Mouse (Mus musculus) heart, embryonic 12.5 days (tissue): Measurements from ENCODE around the gene Vmn1r41. TPM values are rescaled to one million over a fixed set of nuclear protein-coding genes. Genes with fewer than 3 reads are reported as not detected.

Source experiments
- ATAC-seq: fragments of 200-750 bp; cut with Nextera tagmentation; 2 replicates; pipeline ENCODE4 v1.8.0; 2017; ENCODE audit warnings: moderate TSS enrichment, moderate library complexity; ENCODE audit not compliant: insufficient number of reproducible peaks, low FRiP score
- H3K27ac ChIP-seq: fragments of 300-500 bp; sonication (generic); 2 replicates; pipeline ENCODE4 v1.5.1; 2016; ENCODE audit warnings: mild to moderate bottlenecking, moderate library complexity; ENCODE audit not compliant: poor library complexity, severe bottlenecking
- H3K27me3 ChIP-seq: fragments of 300-500 bp; sonication (generic); replicated peaks from 2 replicates; pipeline ENCODE4 v1.6.1; 2016; ENCODE audit warnings: mild to moderate bottlenecking, moderate library complexity
- H3K36me3 ChIP-seq: fragments of 300-500 bp; sonication (generic); 2 replicates; pipeline ENCODE4 v1.6.1; 2016; ENCODE audit warnings: mild to moderate bottlenecking, moderate library complexity
- H3K4me1 ChIP-seq: fragments of 300-500 bp; sonication (generic); replicated peaks from 2 replicates; pipeline ENCODE4 v1.6.1; 2016; ENCODE audit warnings: mild to moderate bottlenecking
- H3K4me2 ChIP-seq: fragments of 300-500 bp; sonication (generic); 2 replicates; pipeline ENCODE4 v1.6.1; 2016; ENCODE audit warnings: mild to moderate bottlenecking, moderate library complexity
- H3K4me3 ChIP-seq: fragments of 300-500 bp; sonication (generic); 2 replicates; pipeline ENCODE4 v1.5.1; 2016; ENCODE audit warnings: mild to moderate bottlenecking
- H3K9ac ChIP-seq: fragments of 300-500 bp; sonication (generic); 2 replicates; pipeline ENCODE4 v1.6.1; 2016; ENCODE audit warnings: mild to moderate bottlenecking, moderate library complexity
- H3K9me3 ChIP-seq: fragments of 300-500 bp; sonication (generic); replicated peaks from 2 replicates; pipeline ENCODE4 v1.6.1; 2016; ENCODE audit warnings: mild to moderate bottlenecking, moderate library complexity
- WGBS: fragments of 180-500 bp; shearing (Covaris S2); methylation state at CpG from one replicate; pipeline ENCODE4 v1.1.7; 2016; 5-methylcytosine and 5-hydroxymethylcytosine counted together
- polyA plus RNA-seq: library from polyadenylated mRNA; unstranded; fragments of >200 nt; fragmentation: Nextera tagmentation; extraction: Ambion mirVana; gene quantifications from 2 replicates; pipeline ENCODE4 v1.2.1, GENCODE M21; 2016

Gene Vmn1r41
- polyA plus RNA-seq = not detected in 2 replicates

GRCm38 (mm10) chr6:89740466-89740865 is at the start of gene Vmn1r41:
Gene Vmn1r41, plus strand, starts transcription at chr6:89740766.
- no peak for ATAC-seq
- no peaks in the 10 kb centered on the region for H3K27me3 ChIP-seq
- H3K27ac ChIP-seq = no peak within 1 kb of the TSS

GRCm38 (mm10) chr6:89706624-89707023 is 33.9 kb upstream of the Vmn1r41 start:
- Histone ChIP-seq H3K4me1 (no peaks in the 10 kb centered on the region), H3K27ac (no peak overlapping the region), H3K36me3 (no peaks in the 10 kb centered on the region), H3K9ac (no peak overlapping the region), H3K27me3 (no peaks in the 10 kb centered on the region), H3K4me2 (no peak overlapping the region), H3K4me3 (no peak overlapping the region), H3K9me3 (peaks cover 10% of the 10 kb centered on the region; the same call in 1 of the 2 replicates)
- ATAC-seq = no peak
- WGBS = 67% methylated on average over 2 of the region's 2 CpGs

More at GRCm38 (mm10) chr6:89740466-89740865, at the start of gene Vmn1r41:
- H3K36me3 ChIP-seq = no peaks in the 10 kb centered on the region
- no peak within 1 kb of the TSS for H3K4me3 ChIP-seq
- H3K9ac ChIP-seq = no peak within 1 kb of the TSS
- no peaks in the 10 kb centered on the region for H3K4me1 ChIP-seq
- no peaks in the 10 kb centered on the region; the same call in 1 of the 2 replicates for H3K9me3 ChIP-seq
- no peak within 1 kb of the TSS for H3K4me2 ChIP-seq

- Histone ChIP-seq H3K9ac (no peak within 1 kb of the TSS), H3K27ac (no peak within 1 kb of the TSS), H3K4me2 (no peak within 1 kb of the TSS), H3K36me3 (no peaks in the 10 kb centered on the region), H3K9me3 (peaks cover 8% of the 10 kb centered on the region; the same call in 1 of the 2 replicates), H3K4me1 (no peaks in the 10 kb centered on the region), H3K27me3 (no peaks in the 10 kb centered on the region), H3K4me3 (no peak within 1 kb of the TSS)
- 75% methylated on average over 4 of the region's 4 CpGs for WGBS
- ATAC-seq = no peak
These were observed 33.3 kb upstream of the Vmn1r41 start, which contains the start of gene Vmn1r40 for GRCm38 (mm10) chr6:89707240-89707639. Gene Vmn1r40, plus strand, starts transcription at chr6:89707540.

GRCm38 (mm10) chr6:89718051-89718450 is 22.5 kb upstream of the Vmn1r41 start:
- H3K36me3 ChIP-seq = no peaks in the 10 kb centered on the region
- H3K4me1 ChIP-seq = no peaks in the 10 kb centered on the region
- no peaks in the 10 kb centered on the region for H3K27me3 ChIP-seq
- no peak overlapping the region for H3K9ac ChIP-seq
- no peak for ATAC-seq
- no peak overlapping the region for H3K27ac ChIP-seq
- H3K9me3 ChIP-seq = peaks cover 5% of the 10 kb centered on the region
- H3K4me3 ChIP-seq = no peak overlapping the region
- no peak overlapping the region for H3K4me2 ChIP-seq

- H3K27ac ChIP-seq = no peak overlapping the region
- no peak overlapping the region for H3K9ac ChIP-seq
- no peaks in the 10 kb centered on the region for H3K36me3 ChIP-seq
- no peaks in the 10 kb centered on the region for H3K4me1 ChIP-seq
- no peak overlapping the region for H3K4me3 ChIP-seq
- ATAC-seq = no peak
- no peak overlapping the region for H3K4me2 ChIP-seq
- H3K27me3 ChIP-seq = no peaks in the 10 kb centered on the region
- no peaks in the 10 kb centered on the region; the same call in 1 of the 2 replicates for H3K9me3 ChIP-seq
These were observed 2.2 kb downstream of the Vmn1r41 start for GRCm38 (mm10) chr6:89742811-89743210.

- Histone ChIP-seq H3K4me1 (no peaks in the 10 kb centered on the region), H3K4me3 (no peak overlapping the region), H3K36me3 (no peaks in the 10 kb centered on the region), H3K27me3 (no peaks in the 10 kb centered on the region), H3K9ac (no peak overlapping the region), H3K4me2 (no peak overlapping the region), H3K27ac (no peak overlapping the region), H3K9me3 (peaks cover 7% of the 10 kb centered on the region)
- ATAC-seq = no peak
These were observed 49.7 kb downstream of the Vmn1r41 start for GRCm38 (mm10) chr6:89790231-89790630.

Other genes starting within 250 kb of the Vmn1r41 start
- gene Chchd6, start 145.1 kb upstream of the Vmn1r41 start, polyA plus RNA-seq = 37.8 and 39.7 TPM in 2 replicates
- gene Txnrd3, start 96.8 kb upstream of the Vmn1r41 start, polyA plus RNA-seq = 10.0 and 11.5 TPM in 2 replicates
- not detected in 2 replicates for gene Vmn1r40, start 33.2 kb upstream of the Vmn1r41 start, polyA plus RNA-seq
- gene Vmn1r42, start 135.6 kb downstream of the Vmn1r41 start, polyA plus RNA-seq = not detected in 2 replicates
- not detected in 2 replicates for gene Vmn1r43, start 135.6 kb downstream of the Vmn1r41 start, polyA plus RNA-seq
- not detected in 2 replicates for gene Vmn1r44, start 142.9 kb downstream of the Vmn1r41 start, polyA plus RNA-seq
- gene Vmn1r45, start 199.8 kb downstream of the Vmn1r41 start, polyA plus RNA-seq = not detected in 2 replicates
- gene Vmn1r46, start 228.5 kb downstream of the Vmn1r41 start, polyA plus RNA-seq = not detected in 2 replicates